Mouse (Mus musculus) embryonic facial prominence, embryonic 14.5 days (tissue): ENCODE results near the gene Crb1. TPM values are rescaled to one million over a fixed set of nuclear protein-coding genes. Genes with fewer than 3 reads are reported as not detected.
A peak's percentile ranks its signal among the peaks of the same experiment; 100 is the strongest.

ENCODE experiments used
- ATAC-seq: fragments of 200-750 bp; cut with Nextera tagmentation; 2 replicates; pipeline ENCODE4 v1.8.0; 2017; ENCODE audit warnings: low read depth, moderate number of reproducible peaks, moderate TSS enrichment
- DNase-seq: peaks from one replicate; pipeline ENCODE4 v3.0.0-alpha.2; 2015; ENCODE audit warnings: low spot score
- H3K27ac ChIP-seq: fragments of 300-500 bp; sonication (generic); replicated peaks from 2 replicates; pipeline ENCODE4 v1.5.1; 2014; ENCODE audit warnings: low read depth, mild to moderate bottlenecking, low read length, moderate library complexity
- H3K27me3 ChIP-seq: fragments of 300-500 bp; sonication (generic); replicated peaks from 2 replicates; pipeline ENCODE4 v1.6.1; 2014; ENCODE audit warnings: low read length; ENCODE audit not compliant: control insufficient read depth, insufficient read depth
- H3K36me3 ChIP-seq: fragments of 300-500 bp; sonication (generic); 2 replicates; pipeline ENCODE4 v1.6.1; 2014; ENCODE audit warnings: low read length, mixed read lengths; ENCODE audit not compliant: control insufficient read depth, insufficient read depth
- H3K4me1 ChIP-seq: fragments of 300-500 bp; sonication (generic); 2 replicates; pipeline ENCODE4 v1.6.1; 2014; ENCODE audit warnings: antibody characterized with exemption, low read length; ENCODE audit not compliant: control insufficient read depth, insufficient read depth
- H3K4me2 ChIP-seq: fragments of 300-500 bp; sonication (generic); 2 replicates; pipeline ENCODE4 v1.6.1; 2014; ENCODE audit warnings: low read depth, mild to moderate bottlenecking, low read length, moderate library complexity, mixed read lengths
- H3K4me3 ChIP-seq: fragments of 300-500 bp; sonication (generic); 2 replicates; pipeline ENCODE4 v1.5.1; 2014; ENCODE audit warnings: low read depth, mild to moderate bottlenecking, low read length
- H3K9ac ChIP-seq: fragments of 300-500 bp; sonication (generic); 2 replicates; pipeline ENCODE4 v1.6.1; 2014; ENCODE audit warnings: low read depth, mild to moderate bottlenecking, low read length, moderate library complexity, mixed read lengths
- H3K9me3 ChIP-seq: fragments of 300-500 bp; sonication (generic); 2 replicates; pipeline ENCODE4 v1.6.1; 2016; ENCODE audit warnings: low read length; ENCODE audit not compliant: control insufficient read depth
- WGBS: fragments of 180-500 bp; shearing (Covaris S2); extraction: QIAGEN DNeasy Blood & Tissue Kit; methylation state at CpG from one replicate; pipeline ENCODE4 v1.1.7; 2014; 5-methylcytosine and 5-hydroxymethylcytosine counted together
- polyA plus RNA-seq: library from polyadenylated mRNA; unstranded; fragments of >200 nt; fragmentation: Nextera tagmentation; extraction: Ambion mirVana; gene quantifications from 2 replicates; pipeline ENCODE4 v1.2.1, GENCODE M21; 2014

Crb1 gene
- polyA plus RNA-seq, 1 experiment from 2014 or later: 0.10 TPM

DNA sequence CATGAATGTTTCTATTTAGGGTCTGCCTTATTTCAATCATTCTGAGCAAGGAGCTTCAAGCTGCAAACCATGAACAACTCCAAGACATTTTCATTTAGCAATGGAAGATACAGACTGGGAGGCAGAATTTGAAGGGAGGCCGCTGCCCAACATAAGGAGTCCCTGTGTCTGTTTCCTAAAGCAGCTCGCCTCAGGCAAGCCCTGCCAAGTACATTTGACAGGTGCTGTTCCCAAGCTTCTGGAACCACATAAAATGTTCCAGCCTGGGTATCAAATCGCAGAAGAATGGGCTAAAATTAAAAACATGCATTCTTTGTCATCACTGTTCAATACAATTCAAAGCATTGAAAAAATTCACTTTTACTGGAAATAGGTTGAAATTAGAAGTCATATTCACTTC lies 184.3 kb downstream of the Crb1 start:
- no peak overlapping the region for H3K4me2 ChIP-seq
- no peaks in the 10 kb centered on the region for H3K4me1 ChIP-seq
- 29% methylated on average over 3 of the region's 3 CpGs for WGBS
- no peaks in the 10 kb centered on the region for H3K9me3 ChIP-seq
- ATAC-seq: no peak
- H3K4me3 ChIP-seq: no peak overlapping the region
- no peak for DNase-seq
- H3K27ac ChIP-seq: no peak overlapping the region
- H3K36me3 ChIP-seq: no peaks in the 10 kb centered on the region
- H3K27me3 ChIP-seq: no peaks in the 10 kb centered on the region
- no peak overlapping the region for H3K9ac ChIP-seq

DNA sequence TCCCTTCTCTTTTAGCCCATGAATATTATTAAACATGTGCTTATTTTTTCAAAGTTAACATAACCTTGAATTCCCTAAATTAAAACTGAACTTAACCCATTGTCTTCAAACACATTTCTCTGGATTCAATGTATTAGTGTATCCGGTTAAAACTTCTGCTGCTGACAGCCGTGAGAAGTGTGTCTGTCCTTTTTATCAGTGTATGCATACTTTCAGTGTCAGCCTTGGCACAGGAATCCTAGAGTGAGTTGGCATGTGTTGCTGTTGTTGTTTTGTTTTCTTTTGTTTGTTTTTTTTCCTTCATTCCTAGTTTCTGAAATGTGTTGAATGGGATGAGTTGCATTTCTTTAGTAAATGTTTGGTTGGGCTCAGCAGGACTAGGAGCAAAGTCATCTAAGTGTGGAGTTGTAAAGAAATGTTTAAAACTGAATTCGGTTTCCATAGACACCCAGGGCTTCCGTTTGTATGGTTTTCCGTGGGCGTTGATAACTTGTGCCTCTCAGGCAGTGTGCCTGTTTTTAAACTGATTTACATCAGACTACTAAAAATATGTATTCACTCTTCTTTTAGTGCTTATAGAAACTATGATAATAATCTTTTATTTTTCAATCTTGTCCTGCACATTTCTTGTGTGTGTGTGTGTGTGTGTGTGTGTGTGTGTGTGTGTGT lies 196.3 kb downstream of the Crb1 start:
- no peaks in the 10 kb centered on the region for H3K9me3 ChIP-seq
- 0 out of 2 replicates have a peak, but pooled peaks cover 5% of the 10 kb centered on the region for H3K4me1 ChIP-seq
- DNase-seq: no peak
- H3K27ac ChIP-seq: no peak overlapping the region
- 70% methylated on average over 6 of the region's 6 CpGs for WGBS
- H3K9ac ChIP-seq: no peak overlapping the region
- no peak overlapping the region for H3K4me3 ChIP-seq
- no peaks in the 10 kb centered on the region for H3K36me3 ChIP-seq
- H3K27me3 ChIP-seq: no peaks in the 10 kb centered on the region
- no peak overlapping the region for H3K4me2 ChIP-seq
- no peak for ATAC-seq

DNA sequence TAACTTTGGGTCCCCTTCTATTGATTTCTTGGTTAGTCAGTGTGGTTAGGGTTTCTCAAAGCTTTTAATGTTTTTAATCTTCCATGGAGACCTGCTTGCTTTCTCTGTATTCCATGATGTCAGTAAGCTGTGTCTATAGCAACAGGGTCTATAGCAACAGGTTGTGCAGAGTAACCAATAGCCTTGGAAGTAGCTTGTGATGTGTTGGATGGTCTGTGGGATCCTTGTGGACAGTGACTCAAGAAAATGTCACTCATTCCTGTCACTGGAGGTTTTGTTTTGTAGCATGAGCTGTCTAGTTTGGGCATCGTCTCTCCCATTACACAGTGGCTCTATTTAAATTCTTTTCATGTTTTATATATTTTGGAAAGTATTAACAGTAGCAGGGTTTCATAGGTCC lies 197.2 kb downstream of the Crb1 start:
- H3K36me3 ChIP-seq: no peaks in the 10 kb centered on the region
- ATAC-seq: no peak
- WGBS: 86% methylated on average over 1 of the region's 1 CpGs
- no peak overlapping the region for H3K9ac ChIP-seq
- no peaks in the 10 kb centered on the region for H3K27me3 ChIP-seq
- H3K27ac ChIP-seq: no peak overlapping the region
- H3K4me2 ChIP-seq: no peak overlapping the region
- no peak overlapping the region for H3K4me3 ChIP-seq
- no peak for DNase-seq
- H3K9me3 ChIP-seq: no peaks in the 10 kb centered on the region
- H3K4me1 ChIP-seq: 0 out of 2 replicates have a peak, but pooled peaks cover 5% of the 10 kb centered on the region

DNA sequence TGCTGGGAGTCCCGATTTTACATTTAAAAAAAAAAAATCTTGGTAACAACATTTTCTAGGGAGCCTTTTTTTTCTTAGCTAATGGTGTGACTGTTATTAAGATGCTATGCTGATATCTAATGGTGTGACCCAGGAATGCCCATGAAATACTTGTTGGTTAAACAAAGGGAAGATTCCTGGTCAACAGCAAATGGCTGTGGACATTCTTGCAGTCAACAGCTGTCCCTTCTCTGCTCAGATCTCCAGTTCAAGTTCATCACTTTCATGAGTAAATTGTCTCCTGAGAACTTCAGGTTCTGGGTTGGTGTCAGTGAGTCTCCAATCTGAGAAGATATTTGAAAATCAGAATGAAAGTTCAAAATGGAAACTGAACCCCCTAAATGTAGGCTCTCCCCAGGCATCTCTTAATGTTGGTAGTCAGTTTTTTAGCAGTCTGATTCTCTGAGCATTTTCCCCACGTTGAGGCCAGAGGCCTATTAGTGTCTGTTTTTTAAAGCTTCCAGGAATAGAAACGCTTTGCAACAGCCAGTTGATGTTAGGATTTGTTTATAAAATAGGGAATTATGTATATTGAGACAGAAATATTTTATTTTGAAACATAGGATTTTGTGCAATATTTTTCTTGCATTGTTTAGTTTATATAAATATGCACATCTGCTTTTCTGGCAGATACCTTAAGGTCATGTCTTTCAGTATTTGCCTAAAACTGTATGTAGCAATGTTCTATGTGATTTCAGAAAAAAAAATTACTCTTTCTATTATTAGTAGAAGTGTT lies 202.7 kb downstream of the Crb1 start:
- ATAC-seq: no peak
- Histone ChIP-seq H3K4me1 (0 out of 2 replicates have a peak, but pooled peaks cover 5% of the 10 kb centered on the region), H3K27me3 (no peaks in the 10 kb centered on the region), H3K4me3 (no peak overlapping the region), H3K27ac (no peak overlapping the region), H3K36me3 (0 out of 2 replicates have a peak, but pooled peaks cover 16% of the 10 kb centered on the region), H3K9me3 (no peaks in the 10 kb centered on the region), H3K4me2 (no peak overlapping the region), H3K9ac (no peak overlapping the region)
- 78% methylated on average over 3 of the region's 3 CpGs for WGBS
- no peak for DNase-seq

DNA sequence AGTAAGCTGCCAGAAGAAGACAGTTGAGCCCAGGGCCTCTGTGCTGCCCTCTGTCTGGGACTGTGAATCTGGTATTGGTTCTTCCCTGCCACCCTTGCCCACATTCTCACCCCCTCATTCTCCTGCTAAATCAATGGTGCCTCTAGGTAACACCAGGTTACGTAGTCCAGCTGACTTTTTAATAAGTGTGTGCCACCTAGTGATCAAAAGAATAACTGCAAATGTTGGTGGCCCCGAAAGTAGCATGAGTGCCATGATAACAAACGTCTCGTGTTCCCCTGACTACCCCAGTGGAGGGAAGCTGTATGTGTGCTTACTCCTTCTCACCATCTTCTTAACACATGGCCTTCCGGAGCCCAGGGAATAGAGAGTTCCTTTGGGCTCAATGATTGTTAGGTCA lies 214.1 kb downstream of the Crb1 start:
- no peaks in the 10 kb centered on the region for H3K9me3 ChIP-seq
- no peak overlapping the region for H3K9ac ChIP-seq
- ATAC-seq (0 out of 2 replicates have a peak, but pooled peaks have one; percentile 33), DNase-seq (peak; percentile 22)
- 33% methylated on average over 5 of the region's 5 CpGs for WGBS
- H3K4me1 ChIP-seq: no peaks in the 10 kb centered on the region
- no peaks in the 10 kb centered on the region for H3K27me3 ChIP-seq
- H3K4me3 ChIP-seq: no peak overlapping the region
- H3K36me3 ChIP-seq: no peaks in the 10 kb centered on the region
- no peak overlapping the region for H3K4me2 ChIP-seq
- H3K27ac ChIP-seq: no peak overlapping the region

DNA sequence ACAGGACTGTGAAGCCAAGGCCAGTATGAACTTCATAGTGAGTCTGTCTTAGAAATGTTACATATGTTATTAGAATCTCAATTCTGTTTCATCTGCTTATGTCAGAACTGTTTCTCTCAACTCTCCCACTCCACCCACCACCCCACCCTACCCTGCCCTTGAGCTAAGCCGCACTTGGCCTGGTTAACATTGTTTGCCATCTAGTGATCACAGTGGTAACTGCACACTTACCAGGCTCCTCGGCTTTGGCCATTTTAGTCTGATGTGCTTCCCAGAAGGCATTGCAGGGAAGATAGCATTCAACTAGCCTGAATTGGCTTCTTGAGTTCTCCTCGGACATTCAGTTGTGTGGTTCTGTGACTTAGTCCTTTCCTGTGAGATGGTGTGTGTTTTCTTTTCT lies 215.3 kb downstream of the Crb1 start:
- no peak overlapping the region for H3K27ac ChIP-seq
- H3K4me1 ChIP-seq: no peaks in the 10 kb centered on the region
- H3K27me3 ChIP-seq: no peaks in the 10 kb centered on the region
- no peaks in the 10 kb centered on the region for H3K9me3 ChIP-seq
- no peak overlapping the region for H3K4me2 ChIP-seq
- H3K9ac ChIP-seq: no peak overlapping the region
- no peaks in the 10 kb centered on the region for H3K36me3 ChIP-seq
- ATAC-seq (no peak), DNase-seq (no peak)
- WGBS: 51% methylated on average over 3 of the region's 3 CpGs
- no peak overlapping the region for H3K4me3 ChIP-seq

DNA sequence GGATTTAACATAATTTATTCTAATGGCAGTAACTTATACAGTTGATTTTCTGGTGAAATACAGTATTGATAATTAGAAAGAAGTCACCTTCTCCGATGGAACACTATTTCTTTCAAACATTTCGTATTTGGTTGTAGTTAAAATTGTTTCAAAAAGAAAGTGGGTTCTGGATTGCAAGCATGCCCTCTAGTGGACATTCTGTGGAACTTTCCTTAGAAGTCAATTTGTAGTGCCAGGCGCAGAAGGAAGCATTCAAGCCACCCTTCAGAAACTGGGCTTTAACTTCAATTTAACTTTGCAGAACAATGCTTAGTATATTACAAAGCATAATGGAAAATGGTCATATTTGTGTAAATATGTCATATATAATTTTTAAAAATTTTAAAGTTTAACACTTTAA lies 220.5 kb downstream of the Crb1 start:
- Histone ChIP-seq H3K36me3 (no peaks in the 10 kb centered on the region), H3K4me1 (no peaks in the 10 kb centered on the region), H3K9me3 (no peaks in the 10 kb centered on the region), H3K27ac (no peak overlapping the region), H3K4me3 (no peak overlapping the region), H3K9ac (no peak overlapping the region), H3K4me2 (no peak overlapping the region), H3K27me3 (no peaks in the 10 kb centered on the region)
- ATAC-seq (no peak), DNase-seq (peak; percentile 53)
- 17% methylated on average over 3 of the region's 3 CpGs for WGBS

DNA sequence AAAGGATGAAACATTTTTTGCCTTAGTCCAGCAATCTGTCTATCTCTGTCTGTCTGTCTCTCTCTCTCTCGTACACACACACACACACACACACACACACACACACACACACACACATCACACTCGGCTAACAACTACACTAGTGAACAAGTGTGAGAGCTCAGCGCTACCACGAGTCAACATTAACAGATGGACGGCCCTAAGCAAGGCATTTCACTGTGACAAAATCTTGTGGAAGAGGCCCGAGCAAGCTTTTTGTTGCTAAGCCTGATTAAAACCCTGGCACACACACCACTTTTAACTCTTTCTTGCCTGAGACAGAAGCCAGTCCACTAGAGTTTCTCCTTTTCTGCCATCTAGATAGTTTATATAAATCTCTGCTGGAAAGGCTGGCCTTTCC lies 223.4 kb downstream of the Crb1 start:
- Histone ChIP-seq H3K27ac (no peak overlapping the region), H3K9me3 (no peaks in the 10 kb centered on the region), H3K4me1 (no peaks in the 10 kb centered on the region), H3K4me2 (no peak overlapping the region), H3K4me3 (no peak overlapping the region), H3K9ac (no peak overlapping the region), H3K36me3 (no peaks in the 10 kb centered on the region), H3K27me3 (no peaks in the 10 kb centered on the region)
- ATAC-seq: no peak
- DNase-seq: no peak
- 52% methylated on average over 6 of the region's 6 CpGs for WGBS

DNA sequence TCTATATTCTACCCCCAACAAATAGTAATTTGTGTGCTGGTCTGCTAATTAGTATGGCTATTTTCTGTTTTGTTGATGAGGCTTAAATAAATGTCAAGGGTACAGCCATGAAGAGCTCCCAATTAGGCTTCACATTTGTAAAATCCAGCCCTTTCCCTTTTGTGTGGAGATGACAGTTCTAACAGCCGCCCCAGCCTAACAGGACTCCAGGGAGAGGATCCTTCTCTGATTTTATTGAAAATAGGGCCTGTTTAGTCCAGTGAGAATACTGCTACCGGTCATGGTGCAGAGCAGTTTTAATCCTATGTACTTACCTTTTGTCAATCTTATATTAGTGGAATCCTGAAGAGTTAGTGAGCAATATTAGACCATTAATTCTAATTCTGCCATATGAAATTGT lies 223.9 kb downstream of the Crb1 start:
- ATAC-seq: no peak

More for the DNA sequence above, 223.9 kb downstream of the Crb1 start:
- 75% methylated on average over 2 of the region's 2 CpGs for WGBS
- no peak overlapping the region for H3K27ac ChIP-seq
- H3K4me2 ChIP-seq: no peak overlapping the region
- no peaks in the 10 kb centered on the region for H3K27me3 ChIP-seq
- H3K9ac ChIP-seq: no peak overlapping the region
- no peaks in the 10 kb centered on the region for H3K36me3 ChIP-seq
- H3K9me3 ChIP-seq: no peaks in the 10 kb centered on the region
- no peak overlapping the region for H3K4me3 ChIP-seq
- no peak for DNase-seq
- no peaks in the 10 kb centered on the region for H3K4me1 ChIP-seq
